Mouse (Mus musculus) lung, postnatal 0 days (tissue): ENCODE data around the gene Lpp. TPM values are rescaled to one million over a fixed set of nuclear protein-coding genes. Genes with fewer than 3 reads are reported as not detected.

Experiments used
- ATAC-seq: fragments of 200-750 bp; cut with Nextera tagmentation; 2 replicates; pipeline ENCODE4 v1.8.0; 2017; ENCODE audit warnings: moderate library complexity
- DNase-seq: peaks from one replicate; pipeline ENCODE4 v3.0.0-alpha.2; 2016; ENCODE audit warnings: low spot score
- H3K27ac ChIP-seq: fragments of 300-500 bp; sonication (generic); 2 replicates; pipeline ENCODE4 v1.5.1; 2014; ENCODE audit warnings: antibody characterized with exemption, mild to moderate bottlenecking, low read length, mixed read lengths
- H3K27me3 ChIP-seq: fragments of 300-500 bp; sonication (generic); replicated peaks from 2 replicates; pipeline ENCODE4 v1.6.1; 2014; ENCODE audit warnings: low read length, mixed read lengths; ENCODE audit not compliant: insufficient read depth
- H3K36me3 ChIP-seq: fragments of 300-500 bp; sonication (generic); 2 replicates; pipeline ENCODE4 v1.6.1; 2014; ENCODE audit warnings: low read length, mixed read lengths; ENCODE audit not compliant: insufficient read depth
- H3K4me1 ChIP-seq: fragments of 300-500 bp; sonication (generic); 2 replicates; pipeline ENCODE4 v1.6.1; 2014; ENCODE audit warnings: antibody characterized with exemption, low read depth, low read length, mixed read lengths; ENCODE audit not compliant: insufficient read depth
- H3K4me2 ChIP-seq: fragments of 300-500 bp; sonication (generic); replicated peaks from 2 replicates; pipeline ENCODE4 v1.6.1; 2014; ENCODE audit warnings: low read depth, mild to moderate bottlenecking, low read length, moderate library complexity, mixed read lengths
- H3K4me3 ChIP-seq: fragments of 300-500 bp; sonication (generic); 2 replicates; pipeline ENCODE4 v1.5.1; 2014; ENCODE audit warnings: low read depth, low read length
- H3K9ac ChIP-seq: fragments of 300-500 bp; sonication (generic); replicated peaks from 2 replicates; pipeline ENCODE4 v1.6.1; 2014; ENCODE audit warnings: low read depth, mild to moderate bottlenecking
- H3K9me3 ChIP-seq: fragments of 300-500 bp; sonication (generic); 2 replicates; pipeline ENCODE4 v1.6.1; 2016; ENCODE audit warnings: low read length, mixed read lengths
- CTCF ChIP-seq: IDR thresholded peaks from 2 replicates; pipeline ENCODE4 v1.5.1; 2016; ENCODE audit warnings: antibody characterized with exemption, mild to moderate bottlenecking
- EP300 ChIP-seq: IDR thresholded peaks from 2 replicates; pipeline ENCODE4 v1.6.1; 2016; ENCODE audit warnings: antibody characterized with exemption, mild to moderate bottlenecking, control low read depth
- WGBS: fragments of 180-500 bp; shearing (Covaris S2); extraction: QIAGEN DNeasy Blood & Tissue Kit; methylation state at CpG from one replicate; pipeline ENCODE4 v1.1.7; 2014; 5-methylcytosine and 5-hydroxymethylcytosine counted together
- polyA plus RNA-seq: library from polyadenylated mRNA; unstranded; fragments of >200 nt; fragmentation: Nextera tagmentation; extraction: Ambion mirVana; gene quantifications from 2 replicates; pipeline ENCODE4 v1.2.1, GENCODE M21; 2015

Lpp gene
- polyA plus RNA-seq, 1 experiment from 2014 or later, result 36.8 TPM

- 46% methylated on average over 3 of the region's 3 CpGs for WGBS
- TF ChIP-seq CTCF (no peak), EP300 (no peak)
- DNase-seq, result peak; percentile 54
Measured at GRCm38 (mm10) chr16:24516993-24517392, 123.7 kb downstream of the Lpp start.

GRCm38 (mm10) chr16:24517501-24518042 lies 124.3 kb downstream of the Lpp start:
- DNase-seq (peak; percentile 66), ATAC-seq (peak; percentile 58)
- Histone ChIP-seq H3K4me2 (no peak overlapping the region), H3K4me1 (peaks cover 27% of the 10 kb centered on the region; the same call in 1 of the 2 replicates), H3K9me3 (no peaks in the 10 kb centered on the region), H3K36me3 (no peaks in the 10 kb centered on the region), H3K9ac (no peak overlapping the region), H3K4me3 (no peak overlapping the region), H3K27me3 (no peaks in the 10 kb centered on the region), H3K27ac (no peak overlapping the region)
- TF ChIP-seq CTCF (no peak), EP300 (peak; percentile 6; the same call in 1 of the 2 replicates)
- WGBS, result 48% methylated on average over 9 of the region's 9 CpGs

More at GRCm38 (mm10) chr16:24516993-24517392, 123.7 kb downstream of the Lpp start:
- Histone ChIP-seq H3K4me2 (no peak overlapping the region), H3K36me3 (no peaks in the 10 kb centered on the region), H3K4me3 (no peak overlapping the region), H3K27me3 (no peaks in the 10 kb centered on the region), H3K9ac (no peak overlapping the region), H3K27ac (no peak overlapping the region), H3K4me1 (peaks cover 27% of the 10 kb centered on the region; the same call in 1 of the 2 replicates), H3K9me3 (no peaks in the 10 kb centered on the region)
- ATAC-seq, result peak; percentile 47

- no peak for TF ChIP-seq CTCF
- TF ChIP-seq EP300, result no peak
- WGBS, result 58% methylated on average over 7 of the region's 7 CpGs
- H3K36me3 ChIP-seq, result no peaks in the 10 kb centered on the region
- DNase-seq, result peak; percentile 23
- H3K4me3 ChIP-seq, result no peak overlapping the region
- no peaks in the 10 kb centered on the region for H3K9me3 ChIP-seq
- ATAC-seq, result no peak
- H3K9ac ChIP-seq, result no peak overlapping the region
- no peaks in the 10 kb centered on the region for H3K27me3 ChIP-seq
- no peak overlapping the region for H3K27ac ChIP-seq
- H3K4me1 ChIP-seq, result peaks cover 27% of the 10 kb centered on the region; the same call in 1 of the 2 replicates
- H3K4me2 ChIP-seq, result no peak overlapping the region
Measured at GRCm38 (mm10) chr16:24518785-24519184, 125.5 kb downstream of the Lpp start.

- TF ChIP-seq EP300, result no peak
- no peak for TF ChIP-seq CTCF
- Histone ChIP-seq H3K36me3 (no peaks in the 10 kb centered on the region), H3K27ac (no peak overlapping the region), H3K9me3 (no peaks in the 10 kb centered on the region), H3K4me3 (no peak overlapping the region), H3K4me1 (no peaks in the 10 kb centered on the region), H3K27me3 (no peaks in the 10 kb centered on the region), H3K9ac (no peak overlapping the region), H3K4me2 (no peak overlapping the region)
- WGBS, result 87% methylated on average over 7 of the region's 7 CpGs
- no peak for ATAC-seq
- no peak for DNase-seq
Measured at GRCm38 (mm10) chr16:24527219-24527618, 133.9 kb downstream of the Lpp start.

- Histone ChIP-seq H3K4me2 (no peak overlapping the region), H3K9me3 (no peaks in the 10 kb centered on the region), H3K27me3 (no peaks in the 10 kb centered on the region), H3K9ac (no peak overlapping the region), H3K27ac (no peak overlapping the region), H3K4me3 (no peak overlapping the region), H3K4me1 (no peaks in the 10 kb centered on the region), H3K36me3 (no peaks in the 10 kb centered on the region)
- DNase-seq, result no peak
- 83% methylated on average over 2 of the region's 2 CpGs for WGBS
- ATAC-seq, result no peak
- TF ChIP-seq EP300 (no peak), CTCF (no peak)
Measured at GRCm38 (mm10) chr16:24531681-24532080, 138.4 kb downstream of the Lpp start.

- 86% methylated on average over 6 of the region's 6 CpGs for WGBS
- H3K27me3 ChIP-seq, result no peaks in the 10 kb centered on the region
- H3K4me1 ChIP-seq, result no peaks in the 10 kb centered on the region
- no peaks in the 10 kb centered on the region for H3K9me3 ChIP-seq
- no peak overlapping the region for H3K27ac ChIP-seq
- H3K9ac ChIP-seq, result no peak overlapping the region
- H3K4me3 ChIP-seq, result no peak overlapping the region
- no peak overlapping the region for H3K4me2 ChIP-seq
- TF ChIP-seq EP300, result no peak
- TF ChIP-seq CTCF, result no peak
- no peak for DNase-seq
- ATAC-seq, result no peak
- H3K36me3 ChIP-seq, result no peaks in the 10 kb centered on the region
Measured at GRCm38 (mm10) chr16:24535221-24535620, 141.9 kb downstream of the Lpp start.

- Histone ChIP-seq H3K4me2 (no peak overlapping the region), H3K9me3 (no peaks in the 10 kb centered on the region), H3K9ac (no peak overlapping the region), H3K27ac (no peak overlapping the region), H3K4me3 (no peak overlapping the region), H3K36me3 (no peaks in the 10 kb centered on the region), H3K27me3 (no peaks in the 10 kb centered on the region), H3K4me1 (no peaks in the 10 kb centered on the region)
- no peak for DNase-seq
- TF ChIP-seq CTCF (no peak), EP300 (no peak)
- ATAC-seq, result no peak
- 66% methylated on average over 7 of the region's 7 CpGs for WGBS
Measured at GRCm38 (mm10) chr16:24536261-24536660, 143.0 kb downstream of the Lpp start.
